ENCODE assay signal across 25 mouse cellular contexts in genomic region chr8:72212751-72213150, GRCm38 (mm10). TPM values are rescaled to one million over a fixed set of nuclear protein-coding genes. Genes with fewer than 3 reads are reported as not detected.
DNase-seq lines count a peak whose midpoint lies in the region; ATAC-seq lines count a peak whose summit lies in the region.
"Had no signal": no experiment of that assay in that cellular context is flagged by ENCODE, and none has a peak within 500 bp of the region (broad histone marks: within the 10 kb centered on the region; RNA-seq: fewer than 3 reads in every experiment).

Gene Cib3 (minus strand): TSS chr8:72212837.

- H3K4me3 ChIP-seq in neural tube, embryonic 15.5 days (replicated peaks) = no peak within 1 kb of the TSS
- H3K4me3 ChIP-seq: embryonic facial prominence, embryonic 13.5 days; forebrain, embryonic 12.5 days; gastrocnemius, adult 2 months; heart, embryonic 13.5 days; hindbrain, embryonic 12.5 days had no signal

- 62% methylated on average over 4 of the region's 4 CpGs for WGBS in neural tube, embryonic 15.5 days

- no peak within 1 kb of the TSS for H3K4me2 ChIP-seq in neural tube, embryonic 15.5 days
- H3K4me2 ChIP-seq: embryonic facial prominence, embryonic 13.5 days; forebrain, embryonic 12.5 days; heart, embryonic 13.5 days; hindbrain, embryonic 12.5 days had no signal

- no peak for ATAC-seq in neural tube, embryonic 15.5 days (ENCODE audit: low FRiP score)
- ATAC-seq: activated CD4-positive, CD25-positive, alpha-beta regulatory T cell, adult 4 months; forebrain, embryonic 16.5 days; hindbrain, embryonic 16.5 days; Patski had no signal

- no peak within 1 kb of the TSS for H3K9ac ChIP-seq in neural tube, embryonic 15.5 days (replicated peaks)
- H3K9ac ChIP-seq: embryonic facial prominence, embryonic 13.5 days; forebrain, embryonic 12.5 days; heart, embryonic 13.5 days; hindbrain, embryonic 12.5 days had no signal

- H3K36me3 ChIP-seq in neural tube, embryonic 15.5 days = no peaks in the 10 kb centered on the region
- H3K36me3 ChIP-seq: embryonic facial prominence, embryonic 13.5 days; forebrain, embryonic 12.5 days; heart, embryonic 13.5 days; hindbrain, embryonic 12.5 days had no signal

- no peaks in the 10 kb centered on the region for H3K9me3 ChIP-seq in neural tube, embryonic 15.5 days (replicated peaks)
- H3K9me3 ChIP-seq: embryonic facial prominence, embryonic 13.5 days; forebrain, embryonic 12.5 days; heart, embryonic 13.5 days; hindbrain, embryonic 12.5 days had no signal

- peaks cover 28% of the 10 kb centered on the region for H3K27me3 ChIP-seq in neural tube, embryonic 15.5 days (replicated peaks)

- H3K4me1 ChIP-seq in neural tube, embryonic 15.5 days = no peaks in the 10 kb centered on the region
- H3K4me1 ChIP-seq: embryonic facial prominence, embryonic 13.5 days; forebrain, embryonic 12.5 days; heart, embryonic 13.5 days; hindbrain, embryonic 12.5 days had no signal

- peak; percentile 91 for DNase-seq in heart, adult 11 months
- DNase-seq in heart, postnatal 14 days = no peak
- DNase-seq in left cerebral cortex, postnatal 14 days (ENCODE audit: low spot score in 2 of 2) = peak; percentile 13 to 48
- no peak for DNase-seq in left cerebral cortex, postnatal 4 days
- peak; percentile 29 for DNase-seq in adipocyte (ENCODE audit: low spot score)
- DNase-seq in right cerebral cortex, postnatal 14 days = peak; percentile 15
- DNase-seq: adrenal gland, adult 2 months; adrenal gland, postnatal 25 days; cerebellum, adult 2 months; cerebellum, postnatal 25 days; gastrocnemius, adult 2 months; gastrocnemius, postnatal 25 days; heart, postnatal 4 days had no signal

- H3K27ac ChIP-seq in neural tube, embryonic 15.5 days (replicated peaks) = no peak within 1 kb of the TSS
- H3K27ac ChIP-seq: embryonic facial prominence, embryonic 13.5 days; forebrain, embryonic 12.5 days; gastrocnemius, adult 2 months; heart, embryonic 13.5 days; hindbrain, embryonic 12.5 days had no signal

- intact Hi-C loops in heart, postnatal 14 days (cut with DNase I) = no loop called here
- intact Hi-C loops in left cerebral cortex, postnatal 14 days (cut with DNase I) = no loop called here
- intact Hi-C loops in left cerebral cortex, postnatal 4 days (cut with DNase I) = no loop called here

RNA-seq across cellular contexts. Expression of gene Cib3, which starts in this region (rescaled TPM):
- not detected for total RNA-seq in heart, postnatal 14 days (2021)
- not detected for total RNA-seq in left cerebral cortex, postnatal 14 days (2021)
- under 1 TPM in 1 of 2 experiments, not detected in 1; 0.16 TPM for total RNA-seq in left cerebral cortex, postnatal 4 days (2021)
- polyA plus RNA-seq in neural tube, embryonic 15.5 days (2015; fragmentation: Nextera tagmentation; extraction: Ambion mirVana) = not detected in 2 replicates
- total RNA-seq: adrenal gland, adult 2 months; gastrocnemius, adult 2 months; gastrocnemius, postnatal 25 days; heart, postnatal 4 days; MEL had no signal
- polyA plus RNA-seq: adrenal gland, adult 2 months; C2C12; cerebellum, adult 2 months; embryonic facial prominence, embryonic 13.5 days; forebrain, embryonic 12.5 days; forebrain, embryonic 16.5 days; heart, embryonic 13.5 days; heart, postnatal 0 days; hindbrain, embryonic 12.5 days; hindbrain, embryonic 16.5 days; Patski had no signal

Comparison
In these comparisons a context has a peak if more than half of its experiments do, and no peak if none do; other contexts are left out.
1. DNase-seq: peak in heart, adult 11 months (single experiment), adipocyte (single experiment) and right cerebral cortex, postnatal 14 days (single experiment); none in heart, postnatal 14 days (0 of 2) and left cerebral cortex, postnatal 4 days (single experiment).
2. Peak in DNase-seq in left cerebral cortex, postnatal 14 days; RNA of the gene not detected or under 1 TPM.